Mouse (Mus musculus): ENCODE results near the gene Zfp451. TPM values are rescaled to one million over a fixed set of nuclear protein-coding genes. Genes with fewer than 3 reads are reported as not detected.

The Zfp451 gene
- total and polyA plus RNA-seq, 3 experiments, result 15.8 to 281 (median 20.6) TPM

DNA sequence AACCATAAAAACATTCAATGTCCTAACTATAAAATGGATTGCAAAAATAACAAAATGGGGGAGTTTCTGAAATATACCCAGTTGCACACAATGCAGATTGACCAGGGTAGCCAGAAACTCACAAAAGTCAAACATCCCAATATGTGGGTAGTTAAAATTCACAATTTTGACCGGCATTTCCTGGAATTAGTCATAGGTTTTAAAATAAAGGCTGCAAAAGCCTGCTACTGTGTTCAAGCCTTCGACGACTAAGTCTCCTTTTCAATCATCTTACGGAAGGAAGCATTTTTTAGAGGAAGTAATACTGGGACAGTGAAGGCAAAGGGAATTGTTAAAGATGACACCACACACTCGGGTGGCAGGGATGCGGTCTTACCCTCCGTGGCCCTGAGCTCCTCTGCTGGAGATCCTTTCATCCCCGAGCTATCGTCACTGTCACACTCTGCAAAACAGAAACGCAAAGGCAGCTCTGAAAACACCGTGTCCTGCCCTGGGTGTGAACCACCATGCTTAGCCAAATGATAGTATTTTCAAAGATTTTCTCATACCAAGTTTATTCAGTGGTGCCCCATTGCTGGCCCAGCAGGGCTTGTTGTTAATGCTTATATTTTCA is 48.8 kb downstream of the Zfp451 start:
- H3K27me3 ChIP-seq (ENCODE audit: control insufficient read depth in 1 of 2, insufficient read depth in 2 of 2, low read length in 2 of 2), result no peaks in the 10 kb centered on the region
- H3K9ac ChIP-seq (ENCODE audit: control insufficient read depth, low read depth, low read length, poor library complexity, severe bottlenecking), result no peak overlapping the region
- H3K4me1 ChIP-seq (ENCODE audit: control insufficient read depth in 1 of 2, insufficient read depth in 2 of 2, low read length in 2 of 2), result no peaks in the 10 kb centered on the region
- H3K79me2 ChIP-seq (ENCODE audit: control insufficient read depth, insufficient read depth, low read length, poor library complexity), result no peaks in the 10 kb centered on the region
- TF ChIP-seq GABPA (IDR thresholded peaks at IDR 0.05; ENCODE audit: low read depth, low read length) (no peak), MYC (IDR thresholded peaks at IDR 0.05; ENCODE audit: low read depth, low read length) (no peak), KAT2A (conservative IDR thresholded peaks at IDR 0.05; ENCODE audit: low read depth, low read length) (no peak), UBTF (IDR thresholded peaks at IDR 0.05; ENCODE audit: borderline replicate concordance, insufficient read depth, low read depth, low read length) (no peak), TAL1 (IDR thresholded peaks at IDR 0.05; ENCODE audit: low read length) (no peak), CTCF (IDR thresholded peaks at IDR 0.05 in 2 of 3, conservative IDR thresholded peaks at IDR 0.05 in 1 of 3; ENCODE audit: control insufficient read depth in 1 of 3, insufficient read depth in 1 of 3, low read depth in 2 of 3, low read length in 3 of 3, poor library complexity in 1 of 3, severe bottlenecking in 1 of 3) (no peak), CHD1 (IDR thresholded peaks at IDR 0.05; ENCODE audit: low read depth, low read length) (no peak), ZNF384 (IDR thresholded peaks at IDR 0.05; ENCODE audit: low read depth, low read length) (no peak), MYB (IDR thresholded peaks at IDR 0.05; ENCODE audit: low read depth, low read length) (no peak), NELFE (IDR thresholded peaks at IDR 0.05; ENCODE audit: low read depth, low read length) (no peak), TCF12 (IDR thresholded peaks at IDR 0.05; ENCODE audit: low read depth, low read length) (no peak), EP300 (IDR thresholded peaks at IDR 0.05; ENCODE audit: low read depth in 1 of 2, low read length in 2 of 2) (no peak), POLR2AphosphoS2 (IDR thresholded peaks at IDR 0.05; ENCODE audit: low read length) (no peak), MAZ (IDR thresholded peaks at IDR 0.05; ENCODE audit: low read depth, low read length) (no peak)
- no peak for DNase-seq (ENCODE audit: low read depth, low spot score)
- H3K4me3 ChIP-seq (ENCODE audit: control insufficient read depth in 1 of 2, insufficient read depth in 1 of 2, low read depth in 2 of 2, low read length in 2 of 2), result no peak overlapping the region
- H3K27ac ChIP-seq (ENCODE audit: control insufficient read depth, low read depth, low read length), result no peak overlapping the region
- H3K36me3 ChIP-seq (ENCODE audit: control insufficient read depth in 1 of 2, insufficient read depth in 2 of 2, low read length in 2 of 2), result peaks cover 0 to 8% of the 10 kb centered on the region in 2 experiments; a peak in 2 of 4 replicates
- no peaks in the 10 kb centered on the region for H3K9me3 ChIP-seq (replicated peaks; ENCODE audit: insufficient read depth, low read length)

- Histone ChIP-seq H3K27ac (ENCODE audit: control insufficient read depth, low read depth, low read length) (no peak overlapping the region), H3K36me3 (ENCODE audit: control insufficient read depth in 1 of 2, insufficient read depth in 2 of 2, low read length in 2 of 2) (peaks cover under 1 to 6% of the 10 kb centered on the region in 2 experiments; a peak in 3 of 4 replicates), H3K4me3 (ENCODE audit: control insufficient read depth in 1 of 2, insufficient read depth in 1 of 2, low read depth in 2 of 2, low read length in 2 of 2) (no peak overlapping the region), H3K4me1 (ENCODE audit: control insufficient read depth in 1 of 2, insufficient read depth in 2 of 2, low read length in 2 of 2) (no peaks in the 10 kb centered on the region; a peak in 2 of 4 replicates), H3K9me3 (replicated peaks; ENCODE audit: insufficient read depth, low read length) (no peaks in the 10 kb centered on the region), H3K79me2 (ENCODE audit: control insufficient read depth, insufficient read depth, low read length, poor library complexity) (no peaks in the 10 kb centered on the region), H3K9ac (ENCODE audit: control insufficient read depth, low read depth, low read length, poor library complexity, severe bottlenecking) (no peak overlapping the region), H3K27me3 (ENCODE audit: control insufficient read depth in 1 of 2, insufficient read depth in 2 of 2, low read length in 2 of 2) (no peaks in the 10 kb centered on the region)
- DNase-seq (ENCODE audit: low read depth, low spot score), result no peak
- no peak for TF ChIP-seq E2F4 (IDR thresholded peaks at IDR 0.05; ENCODE audit: borderline replicate concordance, low read depth, low read length)
Observed at GRCm38 (mm10) chr1:33763826-33764225, 50.6 kb downstream of the Zfp451 start.
